Mouse (Mus musculus): Measurements from ENCODE around the gene Itga3.

GRCm38 (mm10) chr11:95077956-95078355 is 1.4 kb upstream of the Itga3 start:
- TF ChIP-seq CTCF (IDR thresholded peaks at IDR 0.05; ENCODE audit: control insufficient read depth, insufficient read depth, insufficient read length) = no peak
- no peak for TF ChIP-seq MYOD1 (IDR thresholded peaks at IDR 0.05; ENCODE audit: control insufficient read depth, insufficient read length, low read depth)
